Mouse (Mus musculus) gastrocnemius, postnatal 4 days (tissue): ENCODE measurements around the gene Utp11. TPM values are rescaled to one million over a fixed set of nuclear protein-coding genes. Genes with fewer than 3 reads are reported as not detected.

Experiments used
- DNase-seq, 2 experiments: peaks; one replicate each; pipeline ENCODE4 v3.0.0; 2021 to 2022; ENCODE audit warnings: low spot score in 2 of 2, mixed read lengths in 2 of 2
- microRNA-seq: library from miRNA; unstranded; fragments of <30 nt; microRNA quantifications from one replicate; pipeline ENCODE4 v1.2.0, GENCODE M21; 2021
- total RNA-seq, 2 experiments: library from RNA; stranded (reverse); gene quantifications; 2 replicates each; pipeline ENCODE4 v1.2.3; 2021

Utp11 gene
- total RNA-seq, 2 experiments from 2014 or later: 32.1 to 39.2 TPM

GRCm38 (mm10) chr4:124639715-124640114, 53.7 kb downstream of the Utp11 start:
- no peak for DNase-seq

GRCm38 (mm10) chr4:124633281-124633680, 60.1 kb downstream of the Utp11 start:
- DNase-seq: peak in 1 of 2 experiments; percentile 63

- no peak for DNase-seq
These were observed 60.5 kb downstream of the Utp11 start for GRCm38 (mm10) chr4:124632856-124633255.

GRCm38 (mm10) chr4:124631456-124631855, 61.9 kb downstream of the Utp11 start:
- no peak for DNase-seq

Small RNA genes within 50 kb of the gene (microRNA-seq; reads per million reads assigned to microRNA genes)
- gene Gm24721 (not detected), gene Mir697 (not detected)

Other genes starting within 250 kb of the Utp11 start
- gene 3100002H09Rik, start 82.8 kb downstream of the Utp11 start, total RNA-seq: not detected
- 1 to 10 TPM; 4.2 to 4.4 TPM for gene Pou3f1, start 36.8 kb downstream of the Utp11 start, total RNA-seq
- 10 to 100 TPM; 73.0 to 81.8 TPM for gene Fhl3, start 7.1 kb upstream of the Utp11 start, total RNA-seq
- 10 to 100 TPM; 38.0 to 46.9 TPM for gene Sf3a3, start 21.2 kb upstream of the Utp11 start, total RNA-seq
- 10 to 100 TPM; 15.6 to 17.7 TPM for gene Inpp5b, start 48.2 kb upstream of the Utp11 start, total RNA-seq
- gene Mtf1, start 108.5 kb upstream of the Utp11 start, total RNA-seq: 10 to 100 TPM; 15.1 to 15.5 TPM
- 10 to 100 TPM; 15.9 to 20.7 TPM for gene Yrdc, start 157.1 kb upstream of the Utp11 start, total RNA-seq
- gene 1110065P20Rik, start 157.6 kb upstream of the Utp11 start, total RNA-seq: 10 to 100 TPM; 47.5 to 49.5 TPM
- gene Maneal, start 168.6 kb upstream of the Utp11 start, total RNA-seq: under 1 TPM; 0.34 to 0.47 TPM
- not detected for gene Epha10, start 187.3 kb upstream of the Utp11 start, total RNA-seq
- 1 to 10 TPM; 9.6 to 9.8 TPM for gene 9930104L06Rik, start 243.4 kb upstream of the Utp11 start, total RNA-seq
- 10 to 100 TPM; 16.7 to 20.1 TPM for gene Cdca8, start 245.7 kb upstream of the Utp11 start, total RNA-seq